Mouse (Mus musculus) induced T-regulatory cell, adult 2 months (primary cell): Measurements from ENCODE around the gene 1700069L16Rik.

ENCODE experiments used
- DNase-seq: peaks from one replicate; pipeline ENCODE4 v3.0.0-alpha.2; 2012; ENCODE audit warnings: low read depth

The 1700069L16Rik gene

GRCm38 (mm10) chr5:113734376-113734775 is 9.8 kb upstream of the 1700069L16Rik start:
- peak; percentile 29 for DNase-seq

- DNase-seq, result peak; percentile 72
These were observed 7.6 kb upstream of the 1700069L16Rik start for GRCm38 (mm10) chr5:113732182-113732581.

GRCm38 (mm10) chr5:113731174-113731573 is 6.6 kb upstream of the 1700069L16Rik start:
- DNase-seq, result no peak

DNA sequence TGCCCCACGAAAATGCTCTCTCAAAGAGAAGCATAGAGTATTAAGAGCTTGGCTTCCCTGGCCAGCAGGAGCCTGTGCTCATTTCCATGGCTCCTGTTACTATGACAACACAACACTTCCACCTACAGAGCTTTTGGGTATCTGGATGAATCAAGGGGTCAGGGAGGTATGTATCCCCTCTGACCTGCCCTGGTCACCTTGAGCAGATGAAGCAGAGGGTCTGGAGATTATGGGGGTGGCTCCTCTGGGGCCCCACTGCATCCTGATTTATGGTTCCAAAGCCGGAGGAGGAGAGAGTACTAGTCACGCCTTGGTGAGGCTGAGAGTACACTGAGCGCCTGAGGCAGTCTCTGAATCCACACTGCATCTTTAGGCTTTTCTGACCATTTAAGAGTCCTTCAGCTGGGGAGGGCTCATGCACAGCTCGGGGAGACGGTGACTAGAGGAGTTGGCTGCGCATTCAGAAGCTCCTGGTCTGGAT is 6.1 kb upstream of the 1700069L16Rik start:
- DNase-seq, result no peak

- DNase-seq, result no peak
These were observed 4.1 kb upstream of the 1700069L16Rik start for GRCm38 (mm10) chr5:113728691-113729090.

DNA sequence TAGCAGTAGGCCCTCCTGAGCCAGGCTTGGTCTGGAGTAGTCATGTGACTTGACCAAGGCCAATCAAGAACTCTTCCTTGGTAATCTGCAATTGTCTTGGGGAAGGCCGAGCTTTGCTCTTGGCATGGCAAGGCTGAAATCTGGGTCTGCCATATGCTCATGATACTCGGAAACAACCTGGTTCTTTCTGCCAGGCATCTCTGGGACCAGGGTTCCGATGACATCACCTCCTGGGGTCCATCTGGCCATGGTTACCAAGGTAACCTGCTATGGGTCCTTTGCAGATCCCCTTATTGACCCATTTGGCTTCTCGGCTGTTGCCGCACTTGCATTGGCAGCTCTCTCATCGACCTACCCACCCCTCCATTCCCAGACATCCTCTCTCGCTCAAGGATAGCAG is 3.4 kb upstream of the 1700069L16Rik start:
- DNase-seq, result no peak

DNA sequence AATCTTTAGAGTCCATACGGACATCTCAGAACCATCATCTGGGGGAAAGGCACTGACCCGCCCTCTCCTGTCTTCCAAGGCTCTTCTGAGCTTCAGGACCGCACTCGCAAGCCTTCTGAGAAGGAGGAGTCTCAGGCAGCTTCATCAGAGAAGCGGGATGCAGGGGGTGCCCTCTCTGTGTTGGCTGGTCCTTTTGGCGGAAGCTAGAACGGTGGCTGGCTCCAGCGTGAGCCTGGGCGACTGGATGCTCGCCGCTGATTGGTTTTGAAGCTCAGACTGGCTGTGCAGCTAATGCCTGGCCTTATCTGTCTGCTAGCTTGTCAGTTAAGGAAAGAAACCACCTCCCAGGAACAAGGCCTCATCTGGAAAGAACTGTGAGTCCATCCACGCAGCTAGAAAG is 2.7 kb upstream of the 1700069L16Rik start:
- DNase-seq, result no peak

DNA sequence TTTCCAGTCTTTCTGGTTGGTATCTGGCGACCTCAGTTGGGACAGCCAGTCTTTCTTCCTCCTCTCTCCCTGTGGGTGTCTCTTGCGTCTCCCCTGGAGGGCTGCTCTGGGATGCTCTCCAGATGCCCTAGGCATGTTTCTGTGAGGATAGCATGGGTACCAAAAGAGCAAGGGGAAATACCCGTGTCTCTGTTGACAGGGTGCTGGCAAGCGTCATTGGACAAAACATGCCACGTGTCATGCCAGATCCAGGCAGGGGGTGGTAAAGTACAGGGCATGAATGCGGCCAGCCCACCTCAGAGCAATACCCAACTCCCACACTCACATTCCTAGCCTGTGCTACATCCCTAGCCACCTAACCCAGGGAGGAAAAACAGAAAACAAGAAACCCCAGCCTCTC is 2.0 kb upstream of the 1700069L16Rik start:
- no peak for DNase-seq

DNA sequence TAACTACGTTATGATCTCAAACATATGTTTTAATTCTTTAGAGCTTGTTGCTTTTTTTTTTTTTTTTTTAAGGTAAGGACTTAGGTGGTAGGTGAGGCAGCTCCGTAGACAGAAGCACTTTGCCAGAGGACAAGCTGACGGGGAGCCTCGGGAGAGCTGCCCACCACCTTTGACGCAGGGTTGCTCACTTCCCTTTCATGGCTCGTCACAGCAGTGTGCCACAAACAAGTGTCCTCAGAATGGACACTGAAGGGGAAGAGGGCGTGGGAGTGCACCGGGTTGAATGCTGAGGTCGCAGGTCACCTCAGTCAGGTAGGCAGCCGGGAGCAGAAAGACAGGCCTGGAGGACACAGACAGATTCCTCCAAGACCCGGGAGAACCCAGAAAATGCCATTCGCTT is 845 bp upstream of the 1700069L16Rik start:
- DNase-seq, result no peak

GRCm38 (mm10) chr5:113723567-113724237 is 870 bp downstream of the 1700069L16Rik start:
- DNase-seq, result no peak

GRCm38 (mm10) chr5:113722224-113723013 is 2.2 kb downstream of the 1700069L16Rik start:
- no peak for DNase-seq

DNA sequence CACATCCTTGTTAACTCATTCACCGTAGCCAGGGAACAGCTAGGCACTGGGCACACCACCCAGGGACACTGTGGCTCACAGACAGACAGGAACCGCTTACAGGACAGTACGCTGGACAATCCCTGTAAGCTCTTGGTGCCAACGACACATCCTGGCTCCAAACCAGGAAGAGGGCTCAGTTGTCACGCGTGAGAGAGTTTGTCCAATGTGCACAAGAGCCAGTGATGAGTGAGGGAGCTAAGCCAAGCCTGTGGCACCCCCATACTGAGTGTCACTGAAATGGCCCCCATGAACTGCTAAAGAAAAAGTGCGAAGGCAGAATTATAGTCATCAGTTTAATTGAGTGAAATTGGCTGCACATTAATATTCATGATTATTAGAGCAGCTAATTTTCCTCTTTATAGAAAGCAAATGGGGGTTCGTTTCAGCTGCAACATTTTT is 5.3 kb downstream of the 1700069L16Rik start:
- no peak for DNase-seq

- DNase-seq, result peak; percentile 54
These were observed 7.8 kb downstream of the 1700069L16Rik start for GRCm38 (mm10) chr5:113716581-113717388.

GRCm38 (mm10) chr5:113712861-113713260 is 11.7 kb downstream of the 1700069L16Rik start:
- no peak for DNase-seq

GRCm38 (mm10) chr5:113703803-113704585 is 20.6 kb downstream of the 1700069L16Rik start:
- no peak for DNase-seq

GRCm38 (mm10) chr5:113700388-113701023 is 24.1 kb downstream of the 1700069L16Rik start:
- no peak for DNase-seq

DNA sequence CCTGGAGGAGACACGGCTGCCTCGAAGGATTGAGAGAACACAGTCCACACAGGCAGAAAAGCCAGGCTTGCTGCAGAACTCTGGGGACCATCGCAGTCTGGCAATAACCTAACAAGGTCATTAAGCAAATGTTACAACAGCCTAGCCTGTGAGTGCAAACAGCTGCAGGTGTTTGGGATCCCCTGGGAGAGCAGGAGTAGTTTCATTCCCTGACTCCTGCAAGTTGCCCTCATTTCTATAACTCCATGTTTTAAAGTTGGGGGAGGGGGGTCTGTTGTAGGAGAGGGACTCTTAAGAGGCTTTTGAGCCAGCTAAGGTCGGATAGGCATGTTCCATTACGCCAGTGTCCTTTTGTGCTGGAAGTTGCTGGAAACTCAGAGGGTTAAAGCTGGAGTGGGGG is 30.2 kb downstream of the 1700069L16Rik start:
- no peak for DNase-seq

GRCm38 (mm10) chr5:113694000-113694399 is 30.6 kb downstream of the 1700069L16Rik start:
- DNase-seq, result no peak

DNA sequence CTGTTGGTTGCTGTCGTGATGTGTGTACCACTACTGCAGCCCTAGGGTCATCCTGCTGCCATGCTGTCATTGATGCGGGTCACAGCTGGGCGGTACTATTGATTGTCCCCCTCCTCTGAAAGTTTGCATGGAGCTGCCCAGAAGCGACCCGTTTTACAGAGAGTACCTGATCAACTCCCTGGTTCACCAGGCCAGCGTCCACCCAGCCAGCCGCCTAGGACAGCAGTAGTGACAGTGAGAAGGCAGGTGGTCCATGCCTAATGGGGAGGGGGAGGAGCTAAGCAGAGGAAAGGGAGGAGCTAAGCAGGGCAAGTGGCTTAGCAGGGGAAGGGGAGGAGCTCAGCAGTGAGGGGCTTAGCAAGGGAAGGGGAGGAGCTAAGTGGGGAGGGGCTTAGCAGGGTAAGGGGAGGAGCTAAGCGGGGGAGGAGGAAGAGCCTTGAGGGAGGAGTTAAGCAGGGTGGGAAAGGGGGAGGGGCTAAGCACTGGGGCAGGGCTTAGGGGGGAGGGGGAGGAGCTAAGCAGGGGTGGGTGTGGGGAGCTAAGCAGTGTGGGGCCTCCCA is 31.3 kb downstream of the 1700069L16Rik start:
- no peak for DNase-seq

DNA sequence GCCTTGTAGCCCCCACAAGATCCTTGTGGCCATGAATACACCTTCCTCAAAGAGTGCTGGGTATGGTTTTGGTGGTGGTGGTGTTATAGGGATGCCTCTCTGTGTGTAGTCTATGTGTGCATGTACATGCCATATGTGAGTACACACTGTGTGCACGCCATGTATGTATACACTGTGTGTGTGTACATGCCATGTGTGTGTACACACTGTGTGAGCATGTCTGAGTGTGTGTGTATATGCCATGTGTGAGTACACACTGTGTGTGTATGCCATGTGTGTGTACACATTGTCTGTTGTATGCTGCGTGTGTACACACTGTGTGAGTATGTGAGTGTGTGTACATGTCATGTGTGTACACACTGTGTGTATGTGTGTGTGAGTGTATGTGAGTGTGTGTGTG is 33.7 kb downstream of the 1700069L16Rik start:
- no peak for DNase-seq

- no peak for DNase-seq
These were observed 34.5 kb downstream of the 1700069L16Rik start for GRCm38 (mm10) chr5:113690069-113690548.
